In the genomic region with DNA sequence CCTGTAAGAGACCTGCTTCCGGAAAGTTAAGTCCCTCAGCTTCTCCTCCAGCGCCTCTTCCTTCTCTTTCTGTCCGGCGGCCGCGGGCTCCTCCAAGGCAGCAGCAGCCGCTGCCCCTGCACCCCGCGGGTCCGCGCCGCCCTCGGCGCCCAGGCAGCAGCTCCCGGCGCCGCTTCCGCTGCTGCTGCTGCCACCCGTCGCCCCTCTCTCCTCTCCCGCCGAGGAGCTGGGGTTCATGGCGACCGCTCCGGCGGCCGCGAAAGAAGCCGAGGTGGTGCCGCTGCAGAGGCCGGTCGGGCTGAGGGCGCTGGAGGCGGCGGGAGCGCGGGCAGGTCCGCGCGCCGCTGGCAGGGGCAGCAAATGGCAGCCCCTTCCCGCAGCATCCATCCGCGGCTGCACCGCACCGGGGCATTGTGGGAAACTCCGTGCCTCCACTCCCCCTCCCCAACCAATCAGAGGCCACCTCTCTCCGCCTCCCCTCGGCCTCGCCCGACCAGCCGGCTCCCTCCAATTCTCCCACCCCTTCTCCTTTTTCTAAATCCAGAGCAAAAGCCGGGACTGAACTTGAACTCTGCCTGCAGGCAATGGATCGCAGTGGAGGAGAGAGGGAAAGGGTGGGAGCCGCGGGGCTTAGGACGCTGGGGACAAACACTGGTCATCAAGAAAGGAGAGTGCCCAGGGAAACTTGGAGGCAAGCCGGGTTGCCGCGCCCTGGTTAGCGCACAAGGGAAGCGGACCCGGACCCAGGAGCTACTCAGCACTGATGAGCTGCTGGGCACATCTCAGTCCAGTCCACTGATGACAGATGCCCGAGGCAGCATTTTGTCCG, we compare ENCODE assay signal across 8 mouse cellular contexts. TPM values are rescaled to one million over a fixed set of nuclear protein-coding genes. Genes with fewer than 3 reads are reported as not detected.
A peak's percentile ranks its signal among the peaks of the same experiment; 100 is the strongest.
DNase-seq lines count a peak whose midpoint lies in the region; ATAC-seq lines count a peak whose summit lies in the region.

A gene (minus strand): TSS at position 623 of the 829 bp plus-strand sequence.

- DNase-seq in heart, embryonic 10.5 days (ENCODE audit: low spot score) = no peak
- no peak for DNase-seq in heart, adult 9 months (ENCODE audit: low spot score in 2 of 2)
- DNase-seq in cerebellum, adult 11-12 months = peak; percentile 84
- peak; percentile 7 for DNase-seq in induced T-regulatory cell, adult 2 months (ENCODE audit: low read depth)
- DNase-seq in left cerebral cortex, postnatal 25 days (ENCODE audit: low spot score in 2 of 2) = peak; percentile 89 to 93
- DNase-seq in urinary bladder, postnatal 36 days (ENCODE audit: low spot score in 2 of 2) = peak; percentile 4 to 10

- H3K9me3 ChIP-seq in heart, embryonic 10.5 days = no peaks in the 10 kb centered on the region
- H3K9me3 ChIP-seq in forebrain, embryonic 16.5 days (ENCODE audit: control insufficient read depth, low read length) = no peaks in the 10 kb centered on the region
- H3K9me3 ChIP-seq in midbrain, embryonic 16.5 days (replicated peaks; ENCODE audit: control insufficient read depth, low read length, poor library complexity, severe bottlenecking) = no peaks in the 10 kb centered on the region

- H3K4me3 ChIP-seq in heart, embryonic 10.5 days = peak within 1 kb of the TSS; percentile 72
- H3K4me3 ChIP-seq in forebrain, embryonic 16.5 days (replicated peaks; ENCODE audit: low read length) = peak within 1 kb of the TSS; percentile 83
- peak within 1 kb of the TSS; percentile 88 for H3K4me3 ChIP-seq in midbrain, embryonic 16.5 days (ENCODE audit: low read depth, low read length)

- peaks cover 59% of the 10 kb centered on the region for H3K27me3 ChIP-seq in heart, embryonic 10.5 days (ENCODE audit: insufficient read depth, poor library complexity, severe bottlenecking)
- 0 out of 2 replicates have a peak, but pooled peaks cover 2% of the 10 kb centered on the region for H3K27me3 ChIP-seq in forebrain, embryonic 16.5 days (replicated peaks; ENCODE audit: control insufficient read depth, insufficient read depth, low read length)
- H3K27me3 ChIP-seq in midbrain, embryonic 16.5 days (ENCODE audit: control insufficient read depth, insufficient read depth, low read depth, low read length) = no peaks in the 10 kb centered on the region

- peak; percentile 96 for ATAC-seq in forebrain, embryonic 16.5 days
- peak; percentile 96 for ATAC-seq in midbrain, embryonic 16.5 days

- no peaks in the 10 kb centered on the region for H3K36me3 ChIP-seq in heart, embryonic 10.5 days
- H3K36me3 ChIP-seq in forebrain, embryonic 16.5 days (ENCODE audit: control insufficient read depth, insufficient read depth) = no peaks in the 10 kb centered on the region
- H3K36me3 ChIP-seq in midbrain, embryonic 16.5 days (ENCODE audit: control insufficient read depth, insufficient read depth, low read length) = no peaks in the 10 kb centered on the region

- H3K4me2 ChIP-seq in forebrain, embryonic 16.5 days (ENCODE audit: low read length) = peak within 1 kb of the TSS; percentile 85
- H3K4me2 ChIP-seq in midbrain, embryonic 16.5 days (ENCODE audit: low read length) = peak within 1 kb of the TSS; percentile 84

- WGBS in heart, embryonic 10.5 days = under 1% methylated on average over 65 of the region's 65 CpGs
- WGBS in forebrain, embryonic 16.5 days = under 1% methylated on average over 63 of the region's 65 CpGs
- 0% methylated on average over 43 of the region's 65 CpGs for WGBS in midbrain, embryonic 16.5 days

- peak within 1 kb of the TSS; percentile 74 for H3K27ac ChIP-seq in heart, embryonic 10.5 days
- peak within 1 kb of the TSS; percentile 80 for H3K27ac ChIP-seq in forebrain, embryonic 16.5 days (ENCODE audit: low read length)
- H3K27ac ChIP-seq in midbrain, embryonic 16.5 days (ENCODE audit: low read length) = peak within 1 kb of the TSS; percentile 87

- peaks cover 11% of the 10 kb centered on the region for H3K4me1 ChIP-seq in heart, embryonic 10.5 days
- peaks cover 29% of the 10 kb centered on the region for H3K4me1 ChIP-seq in forebrain, embryonic 16.5 days (replicated peaks; ENCODE audit: control insufficient read depth, insufficient read depth, low read length)
- peaks cover 36% of the 10 kb centered on the region for H3K4me1 ChIP-seq in midbrain, embryonic 16.5 days (ENCODE audit: control insufficient read depth, insufficient read depth, low read length)

- peak within 1 kb of the TSS; percentile 88 for H3K9ac ChIP-seq in forebrain, embryonic 16.5 days (replicated peaks; ENCODE audit: low read depth, low read length)
- peak within 1 kb of the TSS; percentile 94 for H3K9ac ChIP-seq in midbrain, embryonic 16.5 days (ENCODE audit: low read depth, low read length)

- intact Hi-C loops in left cerebral cortex, postnatal 25 days (cut with DNase I) = loop anchor here (2.0 to 5.0 kb wide), 3 partner anchors 57 to 203 kb away; no protein-coding TSS in a partner anchor

RNA-seq across cellular contexts. Expression of the gene that starts here (rescaled TPM):
- 0.68 and 0.85 TPM in 2 replicates for polyA plus RNA-seq in heart, embryonic 10.5 days (2016; fragmentation: Nextera tagmentation; extraction: Ambion mirVana)
- polyA plus RNA-seq in forebrain, embryonic 16.5 days (2015; fragmentation: Nextera tagmentation; extraction: Ambion mirVana) = 9.6 and 10.5 TPM in 2 replicates
- 10 to 100 TPM; 68.5 to 82.6 TPM for total RNA-seq in left cerebral cortex, postnatal 25 days (2021)
- polyA plus RNA-seq in midbrain, embryonic 16.5 days (2015; fragmentation: Nextera tagmentation; extraction: Ambion mirVana) = 7.4 and 7.6 TPM in 2 replicates

Comparison
In these comparisons a context has a peak if more than half of its experiments do, and no peak if none do; other contexts are left out.
1. DNase-seq: peak in cerebellum, adult 11-12 months (single experiment), induced T-regulatory cell, adult 2 months (single experiment), left cerebral cortex, postnatal 25 days (2 of 2) and urinary bladder, postnatal 36 days (2 of 2); none in heart, embryonic 10.5 days (single experiment) and heart, adult 9 months (0 of 2).
2. Peak in every context shown above with its lines, with median percentiles within 50 percentile points of each other: H3K27ac ChIP-seq and H3K4me3 ChIP-seq.